Mouse (Mus musculus) lung, adult 2 months (tissue): Measurements from ENCODE around the gene Mtrex. TPM values are rescaled to one million over a fixed set of nuclear protein-coding genes. Genes with fewer than 3 reads are reported as not detected.

ENCODE experiments used
- DNase-seq: peaks from one replicate; pipeline ENCODE4 v3.0.0; 2022
- H3K4me1 ChIP-seq: fragments of 200-500 bp; 2 replicates; pipeline ENCODE4 v1.6.1; 2011; ENCODE audit warnings: low read length; ENCODE audit not compliant: control insufficient read depth, insufficient read depth
- H3K4me3 ChIP-seq: fragments of 200-500 bp; replicated peaks from 2 replicates; pipeline ENCODE3; 2011; ENCODE audit warnings: low read depth, mild to moderate bottlenecking, control low read depth, low read length; ENCODE audit errors: extremely low read depth
- CTCF ChIP-seq: fragments of 200-500 bp; IDR thresholded peaks from 2 replicates; pipeline ENCODE4 v1.5.1; 2011; ENCODE audit warnings: mild to moderate bottlenecking, low read length, control low read depth; ENCODE audit not compliant: insufficient read depth
- POLR2A ChIP-seq: fragments of 200-500 bp; IDR thresholded peaks from 2 replicates; pipeline ENCODE4 v1.6.1; 2011; ENCODE audit warnings: low read depth, mild to moderate bottlenecking, control low read depth, low read length, borderline replicate concordance; ENCODE audit errors: extremely low read depth
- WGBS: fragments of 180-500 bp; shearing (Covaris S2); methylation state at CpG from one replicate; pipeline ENCODE4 v1.1.7; 2018; 5-methylcytosine and 5-hydroxymethylcytosine counted together
- polyA plus RNA-seq: library from polyadenylated mRNA; depleted of rRNA; stranded (reverse); fragments of >200 nt; gene quantifications from 2 replicates; pipeline ENCODE4 v1.2.3, GENCODE M21; 2012

The Mtrex gene
- polyA plus RNA-seq, 1 experiment: 8.2 TPM

- H3K4me1 ChIP-seq: peaks cover 7% of the 10 kb centered on the region
- H3K4me3 ChIP-seq: peak overlapping the region; percentile 95
- TF ChIP-seq CTCF (no peak), POLR2A (no peak)
- peak; percentile 25 for DNase-seq
- WGBS: under 1% methylated on average over 19 of the region's 19 CpGs
Observed at GRCm38 (mm10) chr13:112926796-112927195, 402 bp downstream of the Mtrex start.

GRCm38 (mm10) chr13:112925976-112926375, 1.2 kb downstream of the Mtrex start:
- Histone ChIP-seq H3K4me1 (peaks cover 7% of the 10 kb centered on the region), H3K4me3 (peak overlapping the region; percentile 31)
- DNase-seq: no peak
- no peak for TF ChIP-seq CTCF
- TF ChIP-seq POLR2A: no peak
- WGBS: 52% methylated on average over 4 of the region's 4 CpGs

GRCm38 (mm10) chr13:112925266-112925665, 1.9 kb downstream of the Mtrex start:
- TF ChIP-seq CTCF (no peak), POLR2A (no peak)
- H3K4me3 ChIP-seq: no peak overlapping the region
- H3K4me1 ChIP-seq: peaks cover 7% of the 10 kb centered on the region
- DNase-seq: no peak
- WGBS: 47% methylated on average over 6 of the region's 6 CpGs

GRCm38 (mm10) chr13:112920906-112921305, 6.3 kb downstream of the Mtrex start:
- no peak for TF ChIP-seq CTCF
- no peak for DNase-seq
- Histone ChIP-seq H3K4me1 (peaks cover 2% of the 10 kb centered on the region), H3K4me3 (no peak overlapping the region)
- WGBS: 65% methylated on average over 3 of the region's 3 CpGs

GRCm38 (mm10) chr13:112919141-112919865, 7.9 kb downstream of the Mtrex start:
- Histone ChIP-seq H3K4me3 (no peak overlapping the region), H3K4me1 (no peaks in the 10 kb centered on the region)
- no peak for TF ChIP-seq POLR2A
- no peak for TF ChIP-seq CTCF
- no peak for DNase-seq
- 85% methylated on average over 4 of the region's 4 CpGs for WGBS

GRCm38 (mm10) chr13:112910434-112910833, 16.8 kb downstream of the Mtrex start:
- TF ChIP-seq POLR2A (no peak), CTCF (no peak)
- Histone ChIP-seq H3K4me1 (no peaks in the 10 kb centered on the region), H3K4me3 (no peak overlapping the region)
- 83% methylated on average over 4 of the region's 4 CpGs for WGBS
- no peak for DNase-seq

GRCm38 (mm10) chr13:112909663-112910062, 17.5 kb downstream of the Mtrex start:
- no peak for DNase-seq
- no peak for TF ChIP-seq POLR2A
- TF ChIP-seq CTCF: peak; percentile 50
- WGBS: 46% methylated on average over 4 of the region's 4 CpGs
- H3K4me3 ChIP-seq: no peak overlapping the region
- H3K4me1 ChIP-seq: no peaks in the 10 kb centered on the region

GRCm38 (mm10) chr13:112902176-112902575, 25.0 kb downstream of the Mtrex start:
- no peak for TF ChIP-seq POLR2A
- no peak for TF ChIP-seq CTCF
- no peak for DNase-seq

GRCm38 (mm10) chr13:112887234-112887633, 40.0 kb downstream of the Mtrex start:
- no peak for DNase-seq
- TF ChIP-seq POLR2A (no peak), CTCF (no peak)
- 95% methylated on average over 12 of the region's 12 CpGs for WGBS
- Histone ChIP-seq H3K4me1 (no peaks in the 10 kb centered on the region), H3K4me3 (no peak overlapping the region)

More at GRCm38 (mm10) chr13:112902176-112902575, 25.0 kb downstream of the Mtrex start:
- WGBS: 73% methylated on average over 3 of the region's 3 CpGs
- Histone ChIP-seq H3K4me3 (no peak overlapping the region), H3K4me1 (no peaks in the 10 kb centered on the region)
